Mouse (Mus musculus) hindbrain, embryonic 15.5 days (tissue): ENCODE measurements around the gene Arhgef38. TPM values are rescaled to one million over a fixed set of nuclear protein-coding genes. Genes with fewer than 3 reads are reported as not detected.

ENCODE experiments used
- ATAC-seq: fragments of 200-750 bp; cut with Nextera tagmentation; 2 replicates; pipeline ENCODE4 v1.8.0; 2017; ENCODE audit warnings: low read depth, moderate number of reproducible peaks, moderate TSS enrichment; ENCODE audit not compliant: low FRiP score
- H3K27ac ChIP-seq: fragments of 300-500 bp; sonication (generic); replicated peaks from 2 replicates; pipeline ENCODE4 v1.5.1; 2015; ENCODE audit warnings: mild to moderate bottlenecking, inconsistent platforms
- H3K27me3 ChIP-seq: fragments of 300-500 bp; sonication (generic); 2 replicates; pipeline ENCODE4 v1.6.1; 2015; ENCODE audit warnings: control low read depth, inconsistent platforms
- H3K36me3 ChIP-seq: fragments of 300-500 bp; sonication (generic); 2 replicates; pipeline ENCODE4 v1.6.1; 2015; ENCODE audit warnings: control low read depth, inconsistent platforms
- H3K4me1 ChIP-seq: fragments of 300-500 bp; sonication (generic); replicated peaks from 2 replicates; pipeline ENCODE4 v1.6.1; 2015; ENCODE audit warnings: control low read depth, inconsistent platforms
- H3K4me2 ChIP-seq: fragments of 300-500 bp; sonication (generic); 2 replicates; pipeline ENCODE4 v1.6.1; 2015; ENCODE audit warnings: moderate library complexity, mild to moderate bottlenecking, inconsistent platforms
- H3K4me3 ChIP-seq: fragments of 300-500 bp; sonication (generic); 2 replicates; pipeline ENCODE4 v1.5.1; 2015; ENCODE audit warnings: mild to moderate bottlenecking, inconsistent platforms
- H3K9ac ChIP-seq: fragments of 300-500 bp; sonication (generic); 2 replicates; pipeline ENCODE4 v1.6.1; 2015; ENCODE audit warnings: inconsistent platforms
- H3K9me3 ChIP-seq: fragments of 300-500 bp; sonication (generic); 2 replicates; pipeline ENCODE4 v1.6.1; 2016; ENCODE audit warnings: control low read depth, inconsistent platforms
- WGBS: fragments of 180-500 bp; shearing (Covaris S2); methylation state at CpG from one replicate; pipeline ENCODE4 v1.1.7; 2015; 5-methylcytosine and 5-hydroxymethylcytosine counted together
- polyA plus RNA-seq: library from polyadenylated mRNA; unstranded; fragments of >200 nt; fragmentation: Nextera tagmentation; extraction: Ambion mirVana; gene quantifications from 2 replicates; pipeline ENCODE4 v1.2.1, GENCODE M21; 2015

The Arhgef38 gene
- polyA plus RNA-seq, 1 experiment from 2014 or later, result not detected

GRCm38 (mm10) chr3:133213434-133214114 is 21.2 kb downstream of the Arhgef38 start:
- Histone ChIP-seq H3K4me2 (no peak overlapping the region), H3K9ac (no peak overlapping the region), H3K4me1 (no peaks in the 10 kb centered on the region), H3K36me3 (no peaks in the 10 kb centered on the region), H3K27ac (no peak overlapping the region), H3K9me3 (no peaks in the 10 kb centered on the region), H3K4me3 (no peak overlapping the region), H3K27me3 (no peaks in the 10 kb centered on the region)
- no peak for ATAC-seq
- WGBS, result 93% methylated on average over 3 of the region's 3 CpGs

DNA sequence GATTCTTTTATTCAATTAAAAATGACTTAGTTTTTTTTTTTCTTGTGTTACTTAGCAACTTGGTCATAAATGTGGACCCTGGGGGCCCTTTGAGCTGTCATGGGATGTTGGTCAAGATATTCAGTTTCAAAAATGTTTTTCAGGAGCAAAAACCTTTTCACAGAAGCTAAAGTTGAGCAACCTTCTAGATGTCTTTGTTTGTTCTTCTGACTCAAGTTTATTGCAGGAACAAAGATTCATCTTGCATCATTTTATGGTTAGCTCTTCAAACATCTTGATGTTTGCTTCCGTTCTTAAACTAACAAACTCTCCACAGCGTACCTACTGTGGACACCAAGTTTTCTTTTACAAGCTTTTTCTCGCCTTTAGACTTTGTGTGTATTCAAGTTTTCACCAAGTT is 23.4 kb downstream of the Arhgef38 start:
- Histone ChIP-seq H3K9ac (no peak overlapping the region), H3K36me3 (no peaks in the 10 kb centered on the region), H3K9me3 (no peaks in the 10 kb centered on the region), H3K4me2 (no peak overlapping the region), H3K27ac (no peak overlapping the region), H3K4me3 (no peak overlapping the region), H3K4me1 (no peaks in the 10 kb centered on the region), H3K27me3 (no peaks in the 10 kb centered on the region)
- no peak for ATAC-seq
- 90% methylated on average over 3 of the region's 3 CpGs for WGBS

DNA sequence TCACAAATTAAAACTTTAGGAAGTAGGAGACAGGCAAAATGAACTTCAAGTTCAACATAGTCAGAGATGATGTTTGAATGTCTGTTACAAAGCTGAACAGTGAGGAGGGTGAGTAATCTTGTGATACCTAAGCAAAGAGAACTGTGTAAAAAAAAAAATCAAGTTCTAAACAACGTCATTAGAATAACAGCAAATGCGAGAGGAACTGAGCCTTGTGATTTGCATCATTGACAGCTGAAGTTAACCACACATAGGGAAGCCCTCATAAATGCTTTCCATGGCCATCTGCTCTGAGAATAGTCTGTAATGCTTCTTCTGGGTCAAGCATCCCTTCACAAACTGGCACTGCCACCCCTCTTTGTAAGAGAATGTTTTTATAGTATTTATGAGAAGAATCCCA is 31.0 kb downstream of the Arhgef38 start:
- H3K9ac ChIP-seq, result no peak overlapping the region
- ATAC-seq, result no peak
- H3K4me1 ChIP-seq, result no peaks in the 10 kb centered on the region
- no peaks in the 10 kb centered on the region for H3K27me3 ChIP-seq
- no peaks in the 10 kb centered on the region for H3K9me3 ChIP-seq
- H3K27ac ChIP-seq, result no peak overlapping the region
- H3K4me2 ChIP-seq, result no peak overlapping the region
- H3K4me3 ChIP-seq, result no peak overlapping the region
- no peaks in the 10 kb centered on the region for H3K36me3 ChIP-seq
- 75% methylated on average over 2 of the region's 2 CpGs for WGBS

GRCm38 (mm10) chr3:133202171-133202570 is 32.6 kb downstream of the Arhgef38 start:
- H3K4me3 ChIP-seq, result no peak overlapping the region
- no peaks in the 10 kb centered on the region for H3K9me3 ChIP-seq
- H3K4me2 ChIP-seq, result no peak overlapping the region
- H3K36me3 ChIP-seq, result no peaks in the 10 kb centered on the region
- no peaks in the 10 kb centered on the region for H3K4me1 ChIP-seq
- H3K9ac ChIP-seq, result no peak overlapping the region
- no peak for ATAC-seq
- H3K27ac ChIP-seq, result no peak overlapping the region
- 96% methylated on average over 13 of the region's 13 CpGs for WGBS
- no peaks in the 10 kb centered on the region for H3K27me3 ChIP-seq

GRCm38 (mm10) chr3:133188930-133189329 is 45.8 kb downstream of the Arhgef38 start:
- H3K4me2 ChIP-seq, result no peak overlapping the region
- H3K27ac ChIP-seq, result no peak overlapping the region
- no peaks in the 10 kb centered on the region for H3K4me1 ChIP-seq
- H3K9me3 ChIP-seq, result no peaks in the 10 kb centered on the region
- 71% methylated on average over 3 of the region's 3 CpGs for WGBS
- no peak for ATAC-seq
- no peaks in the 10 kb centered on the region for H3K36me3 ChIP-seq
- H3K9ac ChIP-seq, result no peak overlapping the region
- H3K4me3 ChIP-seq, result no peak overlapping the region
- no peaks in the 10 kb centered on the region for H3K27me3 ChIP-seq

DNA sequence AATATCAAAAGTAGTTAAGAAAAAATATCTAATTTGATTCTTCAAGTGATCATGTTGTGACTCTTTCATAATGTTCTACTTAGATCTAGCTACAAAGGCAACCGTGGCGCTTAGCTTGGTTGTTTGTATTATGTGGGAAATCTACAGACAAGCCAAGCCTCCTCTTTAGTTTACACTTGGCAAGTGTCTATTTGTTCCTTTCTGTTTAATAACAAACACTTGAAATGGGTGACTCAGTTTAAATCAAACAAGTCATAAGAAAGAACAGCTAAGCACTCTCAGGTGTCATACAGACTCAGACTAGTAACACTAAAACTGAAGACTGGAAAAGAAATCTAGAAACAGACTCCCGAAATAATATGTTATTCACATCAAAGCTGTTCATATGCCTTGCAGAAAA is 47.2 kb downstream of the Arhgef38 start:
- H3K4me3 ChIP-seq, result no peak overlapping the region
- ATAC-seq, result no peak
- H3K4me1 ChIP-seq, result no peaks in the 10 kb centered on the region
- H3K4me2 ChIP-seq, result no peak overlapping the region
- no peaks in the 10 kb centered on the region for H3K9me3 ChIP-seq
- no peak overlapping the region for H3K27ac ChIP-seq
- H3K27me3 ChIP-seq, result no peaks in the 10 kb centered on the region
- no peak overlapping the region for H3K9ac ChIP-seq
- H3K36me3 ChIP-seq, result no peaks in the 10 kb centered on the region
- WGBS, result 95% methylated on average over 3 of the region's 3 CpGs

DNA sequence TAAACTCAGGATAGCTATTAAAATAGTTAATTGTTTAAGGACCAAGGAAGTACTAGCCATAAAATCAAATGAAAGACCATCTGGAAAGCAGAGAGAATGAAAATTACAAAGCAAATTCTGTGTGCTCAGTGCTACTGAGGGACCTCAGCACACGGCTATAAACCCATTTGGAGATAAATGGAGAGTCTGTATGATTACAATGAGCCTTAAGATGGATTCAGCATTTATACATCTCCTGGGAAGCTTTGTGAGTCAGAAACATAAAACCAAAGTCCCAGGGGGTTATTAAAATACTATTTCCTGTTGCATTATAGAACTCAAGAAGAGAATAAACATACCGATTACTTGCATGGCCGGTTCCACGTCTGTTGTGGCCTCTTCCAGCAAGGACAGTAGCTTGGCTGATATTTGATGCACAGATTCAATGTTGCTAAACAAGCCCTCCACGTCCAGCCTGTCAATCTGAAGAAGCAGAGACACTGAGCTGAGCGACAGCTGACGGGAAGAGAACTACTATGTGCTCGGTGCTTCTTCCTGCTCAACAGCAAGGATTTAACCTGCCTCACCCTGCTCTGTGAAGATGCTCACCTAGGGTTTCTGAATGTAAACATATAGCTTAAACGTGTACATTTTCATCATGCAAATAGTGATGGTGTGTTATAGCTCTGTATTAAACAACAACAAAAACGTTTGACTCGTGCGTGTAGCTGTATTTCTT is 58.6 kb downstream of the Arhgef38 start:
- WGBS, result 69% methylated on average over 12 of the region's 12 CpGs
- H3K4me3 ChIP-seq, result no peak overlapping the region
- no peak for ATAC-seq

DNA sequence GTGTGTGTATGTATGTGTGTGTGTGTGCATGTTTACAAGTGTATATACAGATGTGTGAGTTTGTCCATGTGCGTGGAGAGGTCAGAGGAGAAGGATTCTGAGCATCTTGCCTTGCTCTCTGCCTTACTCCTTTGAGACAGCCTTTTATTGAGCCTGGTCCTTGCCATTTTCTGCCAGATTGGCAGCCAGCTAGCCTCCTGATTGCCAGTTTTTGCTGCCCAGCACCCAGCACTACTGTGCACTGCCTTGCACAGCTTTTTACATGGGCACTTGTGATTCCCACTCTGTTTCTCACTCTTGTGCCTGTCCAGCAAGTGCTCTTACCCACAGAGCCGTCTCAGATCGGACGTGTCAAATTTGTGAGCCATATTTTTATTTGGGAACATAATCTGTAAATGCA is 62.5 kb downstream of the Arhgef38 start:
- H3K4me1 ChIP-seq, result no peaks in the 10 kb centered on the region
- H3K4me2 ChIP-seq, result no peak overlapping the region
- 93% methylated on average over 4 of the region's 4 CpGs for WGBS
- H3K4me3 ChIP-seq, result no peak overlapping the region
- no peak overlapping the region for H3K9ac ChIP-seq
- H3K27me3 ChIP-seq, result no peaks in the 10 kb centered on the region
- H3K36me3 ChIP-seq, result no peaks in the 10 kb centered on the region
- no peaks in the 10 kb centered on the region for H3K9me3 ChIP-seq
- no peak overlapping the region for H3K27ac ChIP-seq
- ATAC-seq, result no peak

More for the DNA sequence above, 58.6 kb downstream of the Arhgef38 start:
- Histone ChIP-seq H3K4me1 (no peaks in the 10 kb centered on the region), H3K9me3 (no peaks in the 10 kb centered on the region), H3K27me3 (no peaks in the 10 kb centered on the region), H3K4me2 (no peak overlapping the region), H3K9ac (no peak overlapping the region), H3K27ac (no peak overlapping the region), H3K36me3 (no peaks in the 10 kb centered on the region)

DNA sequence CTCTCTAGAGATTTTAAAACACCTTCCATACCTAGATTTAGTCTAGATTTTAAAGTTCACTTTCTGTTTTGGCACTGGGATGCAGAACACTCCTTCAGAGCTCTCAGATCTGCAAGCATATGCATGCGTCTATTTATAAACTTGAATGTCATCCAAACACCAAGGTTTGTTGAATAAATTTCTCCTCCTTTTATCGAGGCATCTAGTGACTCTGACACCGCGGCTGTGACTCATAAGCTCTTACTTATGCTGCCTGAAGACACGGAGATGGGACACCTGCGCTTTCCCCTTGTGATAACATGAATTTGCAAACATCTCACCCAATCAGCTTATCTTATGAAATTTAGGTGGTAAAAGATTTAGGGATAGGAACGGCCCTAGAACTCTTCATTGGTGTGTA is 65.0 kb downstream of the Arhgef38 start:
- ATAC-seq, result no peak
- 81% methylated on average over 7 of the region's 7 CpGs for WGBS
- no peak overlapping the region for H3K4me2 ChIP-seq
- H3K27ac ChIP-seq, result no peak overlapping the region
- H3K9ac ChIP-seq, result no peak overlapping the region
- no peak overlapping the region for H3K4me3 ChIP-seq
- no peaks in the 10 kb centered on the region for H3K36me3 ChIP-seq
- H3K9me3 ChIP-seq, result no peaks in the 10 kb centered on the region
- H3K4me1 ChIP-seq, result no peaks in the 10 kb centered on the region
- no peaks in the 10 kb centered on the region for H3K27me3 ChIP-seq

DNA sequence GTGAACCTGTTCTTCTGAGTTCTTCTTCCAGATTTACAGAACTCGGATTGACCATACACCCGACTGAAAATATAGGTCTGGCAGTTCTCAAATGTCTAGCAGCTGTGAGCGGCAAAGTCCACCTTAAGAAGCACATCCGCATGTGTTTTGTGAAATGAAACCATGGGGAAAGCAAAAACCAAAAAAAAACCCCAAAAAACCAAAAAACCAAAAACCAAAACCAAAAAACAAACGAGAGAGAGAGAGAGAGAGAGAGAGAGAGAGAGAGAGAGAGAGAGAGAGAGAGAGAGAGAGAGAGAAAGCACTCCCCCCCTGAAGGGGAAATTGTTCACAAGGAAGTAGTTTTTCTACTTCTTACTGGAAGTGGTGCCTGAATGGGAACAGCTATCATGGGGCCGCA is 67.2 kb downstream of the Arhgef38 start:
- no peak overlapping the region for H3K4me2 ChIP-seq
- 81% methylated on average over 6 of the region's 6 CpGs for WGBS

GRCm38 (mm10) chr3:133165130-133165529 is 69.6 kb downstream of the Arhgef38 start:
- H3K9me3 ChIP-seq, result no peaks in the 10 kb centered on the region
- no peak overlapping the region for H3K4me3 ChIP-seq
- no peak overlapping the region for H3K27ac ChIP-seq
- H3K4me2 ChIP-seq, result no peak overlapping the region
- no peaks in the 10 kb centered on the region for H3K27me3 ChIP-seq
- WGBS, result 62% methylated on average over 1 of the region's 1 CpGs
- no peak overlapping the region for H3K9ac ChIP-seq
- peaks cover 13% of the 10 kb centered on the region; the same call in 1 of the 2 replicates for H3K4me1 ChIP-seq
- H3K36me3 ChIP-seq, result no peaks in the 10 kb centered on the region
- no peak for ATAC-seq

More for the DNA sequence above, 67.2 kb downstream of the Arhgef38 start:
- Histone ChIP-seq H3K9ac (no peak overlapping the region), H3K27me3 (no peaks in the 10 kb centered on the region), H3K4me1 (peaks cover 13% of the 10 kb centered on the region; the same call in 1 of the 2 replicates), H3K9me3 (no peaks in the 10 kb centered on the region), H3K27ac (no peak overlapping the region), H3K4me3 (no peak overlapping the region), H3K36me3 (no peaks in the 10 kb centered on the region)
- ATAC-seq, result no peak

GRCm38 (mm10) chr3:133163913-133164406 is 70.8 kb downstream of the Arhgef38 start:
- Histone ChIP-seq H3K9ac (no peak overlapping the region), H3K36me3 (no peaks in the 10 kb centered on the region), H3K27me3 (no peaks in the 10 kb centered on the region), H3K4me3 (no peak overlapping the region), H3K4me1 (peaks cover 13% of the 10 kb centered on the region; the same call in 1 of the 2 replicates), H3K4me2 (no peak overlapping the region), H3K9me3 (no peaks in the 10 kb centered on the region), H3K27ac (no peak overlapping the region)
- 89% methylated on average over 6 of the region's 6 CpGs for WGBS
- no peak for ATAC-seq
